Mouse (Mus musculus) mouse trophoblast stem cell (cell line): ENCODE measurements around the gene Ndufs5.

Experiments used
- in situ Hi-C, 2 experiments: fragments of 300-500 bp; cut with MseI, MboI; formaldehyde crosslinking; loops; 2 replicates in 1 of 2; 3 replicates in 1 of 2; pipeline ENCODE4 v1.15.1; 2025

Gene Ndufs5

DNA sequence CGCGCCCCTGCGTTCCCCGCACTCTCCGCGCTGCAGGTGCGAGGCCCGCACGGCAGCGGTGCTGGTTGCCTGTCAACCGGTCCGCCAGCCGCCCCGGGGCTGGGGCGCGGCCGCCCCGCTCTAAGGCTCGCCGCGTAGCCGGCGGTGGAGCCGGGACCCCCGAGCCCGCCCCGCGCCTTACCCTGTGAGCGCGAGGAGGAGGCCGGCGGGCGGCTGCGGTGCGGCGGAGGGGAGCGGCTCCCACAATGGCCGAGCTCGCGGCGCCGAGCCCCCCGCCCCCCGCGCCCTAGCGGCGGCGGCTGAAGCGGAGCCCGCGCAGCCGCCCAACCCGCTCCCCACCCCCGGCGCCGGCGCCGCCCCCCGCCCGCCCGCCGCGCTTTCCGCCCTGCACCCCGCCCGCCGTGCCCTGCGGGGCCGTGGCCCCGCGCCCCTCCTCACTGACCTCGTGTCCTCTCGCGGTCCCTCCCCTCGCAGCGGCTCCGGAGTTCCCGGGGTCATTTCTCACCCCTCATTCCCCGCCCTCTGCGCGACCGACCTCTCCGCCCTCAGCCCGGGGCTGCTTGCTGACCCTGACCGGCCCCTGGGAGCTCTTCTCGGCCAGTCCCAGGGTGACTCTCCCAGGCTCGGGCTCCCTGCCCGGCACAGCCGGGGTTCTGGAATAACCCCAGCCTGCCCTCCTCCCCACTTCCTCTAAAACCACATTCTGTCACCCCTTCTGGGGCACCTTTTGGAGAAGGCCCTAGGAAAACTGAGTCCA is 30.8 kb downstream of the Ndufs5 start:
- in situ Hi-C loops = no loop called here

DNA sequence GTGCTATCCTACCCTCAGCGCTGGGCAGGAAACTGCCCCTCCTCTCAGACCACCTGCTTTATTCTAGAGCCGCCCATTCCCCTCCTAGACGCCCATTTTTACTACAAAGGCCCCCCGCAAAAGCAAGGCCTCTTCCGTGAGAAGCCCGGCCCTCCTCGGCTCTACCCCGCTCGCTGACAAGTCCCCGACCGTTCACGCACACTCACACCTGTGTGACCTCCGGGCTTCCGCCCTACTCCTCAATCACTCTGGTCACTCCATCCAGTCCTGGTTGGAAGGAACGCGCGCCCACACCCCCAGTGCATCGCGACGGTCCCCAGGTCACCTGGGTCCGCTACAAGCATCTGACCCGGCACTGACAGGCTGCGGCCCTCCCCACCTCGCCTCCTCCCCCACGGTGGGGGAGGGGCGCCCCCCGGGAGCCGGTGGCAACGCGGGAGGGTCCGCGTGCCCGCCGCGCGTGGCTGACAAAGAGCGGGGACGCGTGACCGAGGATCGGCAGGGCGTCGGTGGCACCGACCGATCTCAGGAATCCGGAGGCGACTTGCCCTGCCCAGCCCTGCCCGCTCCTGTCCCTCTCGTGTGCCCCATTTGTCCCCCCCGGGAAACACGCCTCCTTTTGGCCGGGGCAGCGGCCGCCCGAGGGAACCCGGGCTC is 31.5 kb downstream of the Ndufs5 start:
- in situ Hi-C loops = no loop called here

DNA sequence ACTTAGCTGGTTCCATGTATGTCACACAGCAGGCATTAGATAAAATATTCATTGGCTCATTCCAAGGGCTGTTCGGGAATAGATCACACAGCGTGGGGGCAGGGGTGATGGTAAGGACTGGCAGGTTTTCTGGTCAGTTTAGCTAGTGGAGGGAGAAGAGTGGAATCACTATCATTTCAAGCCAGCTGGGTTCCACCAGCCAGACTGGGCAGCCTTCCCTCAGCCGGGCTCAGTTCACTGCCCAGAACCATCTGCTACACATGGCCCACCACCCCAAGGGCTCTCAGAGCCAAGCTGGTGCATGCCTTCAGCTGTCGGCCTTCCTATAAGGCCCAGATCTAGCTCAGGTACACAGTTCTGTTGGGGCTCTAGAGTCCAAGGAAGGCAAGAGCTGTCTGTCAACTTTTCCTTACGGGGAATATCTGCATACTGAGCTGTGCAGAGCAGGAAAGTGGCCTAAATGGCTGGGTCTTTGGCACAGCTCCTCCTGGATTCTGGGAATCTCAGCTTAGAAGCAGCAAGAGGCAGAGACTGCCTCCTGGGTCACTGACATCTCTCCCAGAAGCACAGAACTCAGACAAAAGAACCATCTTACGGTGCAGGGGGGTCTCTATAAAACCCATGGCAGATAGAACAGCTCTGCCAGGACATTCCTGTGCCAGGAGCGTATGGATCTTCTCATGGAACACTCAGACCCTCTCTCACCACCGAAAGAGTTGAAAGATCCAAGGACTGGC is 32.3 kb downstream of the Ndufs5 start:
- in situ Hi-C loops = no loop called here

DNA sequence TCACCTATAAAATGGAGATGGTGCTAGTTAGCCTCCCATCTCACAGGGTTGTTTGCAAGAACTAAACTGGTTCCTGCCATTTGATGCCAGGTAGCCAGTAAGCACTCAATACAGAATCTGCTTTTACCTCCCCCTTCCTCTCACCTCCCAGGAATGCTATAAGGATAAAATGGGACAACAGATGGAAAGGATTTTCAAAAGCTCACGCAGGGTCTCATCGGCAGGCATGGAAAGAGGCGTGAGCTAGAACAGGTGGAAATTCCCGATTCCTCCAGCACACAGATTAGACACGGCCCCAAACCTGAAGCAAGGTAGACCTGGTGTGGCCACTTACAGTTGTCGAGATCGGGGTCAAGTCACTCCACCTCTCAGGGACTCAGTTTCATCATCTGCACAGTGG is 33.0 kb downstream of the Ndufs5 start:
- in situ Hi-C loops = no loop called here

DNA sequence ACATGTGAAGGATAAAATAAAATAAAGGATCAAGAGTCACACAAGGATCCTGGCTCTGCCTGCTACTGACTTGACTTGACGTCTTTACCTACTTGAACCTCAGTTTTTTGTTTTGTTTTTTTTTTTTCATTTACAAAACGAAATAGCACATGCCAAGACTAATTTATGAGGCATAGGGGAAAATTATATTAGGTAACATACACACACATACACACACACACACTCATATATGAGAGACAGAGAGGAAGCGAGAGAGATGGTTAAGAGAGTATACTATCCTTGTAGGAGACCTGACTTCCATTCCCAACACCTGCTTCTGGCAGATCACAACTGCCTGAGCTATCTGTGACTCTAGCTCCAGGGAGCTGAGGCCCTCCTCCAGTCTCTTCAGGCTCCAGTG is 33.7 kb downstream of the Ndufs5 start, which contains the start of gene Macf1:
Gene Macf1 (minus strand): TSS at position 101 of the 400 bp plus-strand sequence.
- in situ Hi-C loops = no loop called here

DNA sequence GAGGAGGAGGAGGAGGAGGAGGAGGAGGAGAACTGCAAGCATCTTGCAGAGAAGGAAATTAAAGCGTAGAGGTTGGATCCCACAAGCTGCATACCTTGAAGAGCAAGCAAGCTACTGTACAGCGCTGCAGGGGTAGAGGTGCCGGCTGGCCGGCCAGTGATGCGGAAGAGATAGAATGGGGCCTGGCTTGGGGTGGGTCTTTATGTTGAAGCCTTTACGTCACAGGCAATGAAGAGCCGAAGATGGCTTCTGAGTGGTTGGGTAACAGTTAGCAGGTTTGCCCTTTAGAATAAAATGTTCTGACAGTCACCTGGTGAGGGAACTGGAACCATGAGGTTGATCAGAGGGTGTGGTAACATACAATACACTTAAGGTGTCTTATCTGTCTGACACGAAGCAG is 35.7 kb downstream of the Ndufs5 start:
- in situ Hi-C loops = no loop called here

DNA sequence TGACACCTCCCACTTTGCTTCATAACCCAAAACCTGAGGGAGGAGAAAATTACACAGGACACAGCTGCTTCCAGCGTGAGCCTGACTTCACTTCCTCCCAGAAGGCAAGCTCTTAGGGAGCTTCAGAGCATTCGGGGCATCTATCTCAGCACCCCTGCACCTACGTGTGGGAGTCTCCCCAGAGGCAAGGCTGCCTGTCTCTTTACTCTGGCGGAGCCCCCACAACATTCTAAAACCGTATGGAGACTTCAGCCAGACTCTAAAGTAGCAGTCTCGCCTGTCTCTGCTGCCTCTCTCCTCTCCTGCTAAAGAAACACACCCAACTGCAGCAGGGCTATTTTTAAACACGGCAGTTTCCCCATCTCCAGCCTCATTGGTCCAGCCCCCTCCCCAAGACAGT is 37.0 kb downstream of the Ndufs5 start:
- in situ Hi-C loops = no loop called here

DNA sequence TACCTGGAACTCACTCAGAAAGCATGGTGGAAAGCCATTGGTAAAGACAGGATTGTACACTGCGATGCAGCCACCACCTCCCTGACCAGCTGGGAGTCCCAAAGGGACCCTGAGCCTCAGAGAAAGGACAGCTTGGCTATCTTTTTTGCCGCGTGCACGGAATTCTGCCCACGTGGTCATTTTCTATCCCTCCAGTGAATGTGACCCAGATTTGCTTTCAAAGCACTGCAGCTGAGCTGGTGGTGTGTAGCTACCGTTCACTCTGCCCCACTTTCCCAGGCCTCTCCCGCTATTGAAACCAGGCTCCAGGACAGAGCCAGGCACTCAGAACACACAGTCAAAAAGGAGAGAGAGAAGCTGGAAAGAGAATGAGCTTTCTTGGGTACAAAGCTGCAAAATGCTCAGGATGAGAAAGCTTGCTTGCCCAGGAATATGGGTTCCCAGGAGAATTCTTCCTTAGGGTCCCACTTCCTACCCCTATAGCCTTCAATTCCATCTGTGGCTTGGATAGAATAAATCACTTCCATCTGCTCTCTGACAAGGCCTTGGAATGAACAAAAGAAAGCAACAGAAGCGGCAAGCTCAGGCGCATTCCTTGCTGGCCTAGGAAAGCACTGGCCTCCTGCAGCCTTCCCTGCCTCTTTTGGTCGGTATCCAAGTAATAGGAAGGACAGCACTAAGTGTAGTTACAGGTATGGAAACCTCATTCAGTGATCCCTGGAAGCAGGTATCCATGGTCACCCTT is 40.8 kb downstream of the Ndufs5 start:
- in situ Hi-C loops = no loop called here

DNA sequence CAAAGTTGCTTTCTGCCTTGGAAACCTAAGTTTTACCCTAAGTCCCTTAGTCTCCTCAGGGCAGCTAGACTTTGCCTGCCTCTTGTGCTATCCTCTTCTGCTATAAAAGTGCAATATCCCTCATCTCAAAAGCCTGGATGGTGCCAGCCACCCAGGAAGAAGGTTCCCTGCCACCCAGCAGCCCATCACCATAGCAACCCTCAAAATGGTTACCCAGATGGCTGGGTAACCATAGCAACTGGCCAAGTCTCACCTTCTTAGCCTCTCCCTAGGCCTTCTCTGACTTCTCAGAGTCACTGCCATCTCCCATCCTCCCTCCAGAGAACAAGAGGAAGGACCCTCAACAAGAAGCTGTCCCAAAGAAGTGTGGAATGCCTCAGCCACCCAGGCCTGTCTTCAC is 47.4 kb downstream of the Ndufs5 start:
- in situ Hi-C loops = no loop called here

DNA sequence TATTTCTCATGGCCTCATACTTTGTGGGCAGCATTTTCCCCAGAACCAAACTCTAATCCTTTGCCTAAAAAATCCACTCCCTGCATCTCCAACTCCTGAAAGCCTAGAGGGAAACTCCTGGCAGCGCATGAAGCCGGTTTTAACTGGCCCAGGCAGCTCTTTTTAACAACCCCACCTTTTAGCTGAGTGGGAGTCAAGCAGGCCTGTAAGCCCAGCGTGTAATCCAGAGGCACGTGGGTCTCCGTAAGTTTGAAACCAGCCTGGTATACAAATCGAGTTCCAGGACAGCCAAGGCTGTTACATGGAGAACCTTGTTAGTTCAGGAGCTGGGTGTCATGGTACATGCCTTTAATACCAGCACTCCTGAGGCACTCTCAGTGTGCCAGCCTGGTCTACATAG is 48.3 kb downstream of the Ndufs5 start:
- in situ Hi-C loops = loop anchor here (5.0 to 10.0 kb wide), 2 partner anchors 62 to 65 kb away; no protein-coding TSS in a partner anchor

DNA sequence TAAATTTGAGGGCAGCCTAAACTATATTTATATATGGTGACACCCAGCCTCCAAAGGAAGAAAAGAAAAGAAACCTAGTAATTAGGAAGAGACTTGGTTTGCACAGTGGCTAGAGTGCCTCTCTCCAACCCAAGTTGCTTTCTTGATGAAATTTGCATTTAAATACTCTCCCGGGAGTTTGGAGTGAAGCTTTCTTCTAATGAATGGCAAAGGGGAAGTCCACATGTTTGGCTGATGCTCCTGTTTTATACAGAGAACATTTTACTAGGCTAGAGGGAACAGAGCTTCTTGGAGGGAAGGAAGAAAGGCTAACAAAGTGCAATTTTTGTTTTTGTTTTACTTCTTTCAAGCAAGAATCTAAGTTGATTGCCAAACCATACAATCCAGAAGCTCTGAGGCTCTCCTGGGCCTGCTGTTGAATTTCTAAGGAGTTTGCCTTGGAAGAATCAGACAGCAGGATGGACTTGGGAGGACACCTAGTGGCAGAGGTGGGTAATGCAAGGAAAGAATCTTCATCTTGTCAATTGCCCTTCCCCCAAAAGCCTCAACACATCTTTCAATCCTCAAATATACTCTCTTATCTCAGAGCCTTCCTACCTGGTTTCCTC is 50.6 kb downstream of the Ndufs5 start:
- in situ Hi-C loops = loop anchor here (5.0 to 10.0 kb wide), 2 partner anchors 60 to 63 kb away; no protein-coding TSS in a partner anchor

DNA sequence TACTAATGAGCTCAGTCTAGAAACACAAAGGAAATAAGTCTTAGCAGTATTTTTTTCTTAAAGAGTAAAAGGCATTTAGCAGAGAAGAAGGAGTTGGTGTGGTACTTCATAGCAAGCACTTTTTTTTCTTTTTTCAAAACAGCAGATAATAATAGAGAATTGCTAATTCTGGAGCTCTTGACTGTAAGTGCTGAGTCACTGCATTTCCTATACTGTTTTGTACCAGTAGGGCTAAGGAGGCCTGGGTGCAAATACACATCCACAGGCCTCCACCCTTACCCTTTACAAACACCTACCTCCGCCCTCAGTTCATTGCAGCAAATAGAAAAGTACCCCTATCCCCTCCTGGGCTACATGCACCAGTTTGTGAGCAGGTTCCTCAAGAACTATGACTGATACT is 51.5 kb downstream of the Ndufs5 start:
- in situ Hi-C loops = loop anchor here (5.0 to 10.0 kb wide), 2 partner anchors 59 to 62 kb away; no protein-coding TSS in a partner anchor

DNA sequence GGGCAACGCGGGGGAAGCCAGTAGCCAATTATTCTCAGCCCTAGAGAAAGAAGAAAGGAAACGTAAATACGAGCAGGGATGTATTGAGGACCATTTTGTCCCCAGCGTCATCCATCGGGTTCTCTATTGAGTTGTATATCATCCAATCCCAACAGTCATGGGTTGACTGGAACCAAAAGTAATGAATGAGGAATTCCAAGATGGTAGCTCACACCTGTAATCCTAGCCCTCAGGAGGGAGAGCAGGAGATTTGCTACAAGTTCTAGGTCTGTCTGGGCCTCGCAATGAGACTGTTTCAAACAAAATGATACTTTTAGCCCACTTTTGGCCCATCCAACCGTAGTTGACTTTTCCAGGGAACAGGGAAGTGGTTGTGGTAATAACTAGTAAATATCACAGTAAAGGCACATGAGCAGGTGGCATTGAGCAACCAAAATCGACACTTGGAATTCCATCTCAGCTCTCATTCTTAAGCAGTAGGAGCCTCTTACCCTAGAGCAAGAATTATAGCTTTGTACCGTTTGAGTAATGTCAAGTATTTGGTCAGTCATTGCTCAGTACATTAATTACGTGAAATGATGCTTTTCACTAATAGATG is 52.2 kb downstream of the Ndufs5 start:
- in situ Hi-C loops = loop anchor here (5.0 to 10.0 kb wide), 2 partner anchors 58 to 61 kb away; no protein-coding TSS in a partner anchor

DNA sequence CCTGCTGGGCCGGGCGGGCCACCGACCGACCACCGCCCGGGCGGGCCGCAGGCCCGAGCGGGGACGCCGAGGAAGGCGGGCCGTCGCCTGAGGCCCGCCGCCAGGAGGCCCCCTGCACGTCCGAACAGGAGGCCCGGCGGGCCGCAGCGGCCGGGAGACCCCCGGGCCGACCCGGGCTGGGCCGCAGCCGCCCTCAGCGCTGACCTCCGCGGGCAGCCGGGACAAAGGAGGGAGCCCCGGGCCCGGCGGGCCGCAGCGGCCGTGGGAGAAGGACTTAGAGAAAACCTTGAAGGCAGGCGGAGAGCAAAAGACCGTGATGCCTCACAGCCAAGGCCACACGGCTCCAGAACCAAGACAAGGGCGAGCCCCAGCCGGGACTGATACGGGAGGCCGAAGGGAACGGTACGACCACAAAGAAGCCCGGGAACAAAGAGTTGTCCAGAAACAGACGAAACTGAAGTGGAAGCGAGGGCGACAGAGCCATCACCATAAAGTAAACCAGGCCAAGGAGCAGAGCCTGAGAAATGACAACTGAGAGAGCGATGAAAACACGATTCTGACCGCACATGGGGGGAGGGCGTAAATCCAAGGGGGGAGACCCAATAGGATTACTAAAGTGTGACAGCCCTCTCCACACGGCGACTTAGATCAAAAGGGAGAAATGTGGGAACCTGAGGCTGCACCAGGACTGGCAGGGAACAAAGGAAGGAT is 52.9 kb downstream of the Ndufs5 start:
- in situ Hi-C loops = loop anchor here (5.0 to 10.0 kb wide), 2 partner anchors 58 to 60 kb away; no protein-coding TSS in a partner anchor

DNA sequence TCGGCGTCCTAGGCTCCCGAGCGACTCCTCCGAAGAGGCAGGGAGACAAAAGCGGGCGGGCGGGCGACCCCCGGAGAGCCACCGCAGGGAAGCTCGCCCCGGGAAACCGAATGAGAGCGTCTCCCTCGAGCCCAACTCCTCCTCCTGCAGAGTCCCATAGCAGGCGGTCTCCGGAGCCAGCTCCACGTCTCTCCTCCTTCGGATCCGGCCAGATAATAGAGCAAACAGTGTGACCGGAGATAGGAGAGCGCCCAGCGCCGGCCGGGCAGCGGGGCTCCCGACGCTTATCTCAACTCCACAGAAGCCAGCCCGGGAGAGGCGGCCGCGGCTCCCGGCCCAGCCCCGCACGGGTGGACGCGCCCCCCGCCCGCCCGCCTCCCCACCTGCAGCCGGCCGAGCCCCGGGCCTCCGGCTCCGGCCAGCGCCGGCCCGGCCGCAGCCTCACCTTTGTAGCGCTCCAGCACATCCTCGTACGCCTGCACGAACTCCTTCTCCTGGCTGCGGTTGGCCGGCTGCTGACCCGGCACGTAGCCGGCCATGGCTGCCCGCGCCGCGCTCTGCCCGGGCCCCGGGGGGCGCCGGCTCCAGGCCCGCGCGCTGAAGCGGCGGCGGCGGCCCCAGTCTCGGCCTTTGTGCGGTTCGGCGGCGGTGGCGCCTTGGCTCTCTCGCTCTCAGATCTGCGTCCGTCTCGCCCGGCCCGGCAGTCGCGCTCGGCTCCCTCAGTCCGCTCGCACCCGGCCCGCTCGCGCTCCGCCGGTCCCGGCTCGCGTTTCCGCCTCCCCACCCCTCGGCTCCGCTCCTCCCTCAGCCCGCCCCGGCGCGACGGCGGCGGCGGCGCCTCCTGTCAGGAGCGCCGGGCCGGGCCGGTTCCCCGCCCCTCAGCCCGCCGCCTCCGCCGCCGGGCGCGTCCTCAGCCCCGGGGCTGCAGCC is 53.7 kb downstream of the Ndufs5 start:
- in situ Hi-C loops = loop anchor here in 1 of 2 experiments (10.0 kb wide), 1 partner anchor 59 kb away; no protein-coding TSS in a partner anchor

DNA sequence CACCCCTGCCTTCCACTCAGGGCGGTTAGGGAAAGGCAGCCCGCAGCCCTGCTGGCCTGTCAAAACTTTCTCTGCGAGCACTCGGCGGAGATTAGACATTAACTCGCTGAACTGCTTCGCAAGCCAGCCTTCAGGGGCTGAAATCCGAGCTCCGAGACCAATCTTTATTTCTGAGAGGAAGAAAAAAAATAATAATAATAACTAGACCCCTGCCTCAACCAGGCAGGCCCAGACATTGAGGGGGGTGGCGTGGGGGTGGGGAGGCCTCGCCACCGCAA is 54.4 kb downstream of the Ndufs5 start:
- in situ Hi-C loops = loop anchor here in 1 of 2 experiments (10.0 kb wide), 1 partner anchor 59 kb away; no protein-coding TSS in a partner anchor

DNA sequence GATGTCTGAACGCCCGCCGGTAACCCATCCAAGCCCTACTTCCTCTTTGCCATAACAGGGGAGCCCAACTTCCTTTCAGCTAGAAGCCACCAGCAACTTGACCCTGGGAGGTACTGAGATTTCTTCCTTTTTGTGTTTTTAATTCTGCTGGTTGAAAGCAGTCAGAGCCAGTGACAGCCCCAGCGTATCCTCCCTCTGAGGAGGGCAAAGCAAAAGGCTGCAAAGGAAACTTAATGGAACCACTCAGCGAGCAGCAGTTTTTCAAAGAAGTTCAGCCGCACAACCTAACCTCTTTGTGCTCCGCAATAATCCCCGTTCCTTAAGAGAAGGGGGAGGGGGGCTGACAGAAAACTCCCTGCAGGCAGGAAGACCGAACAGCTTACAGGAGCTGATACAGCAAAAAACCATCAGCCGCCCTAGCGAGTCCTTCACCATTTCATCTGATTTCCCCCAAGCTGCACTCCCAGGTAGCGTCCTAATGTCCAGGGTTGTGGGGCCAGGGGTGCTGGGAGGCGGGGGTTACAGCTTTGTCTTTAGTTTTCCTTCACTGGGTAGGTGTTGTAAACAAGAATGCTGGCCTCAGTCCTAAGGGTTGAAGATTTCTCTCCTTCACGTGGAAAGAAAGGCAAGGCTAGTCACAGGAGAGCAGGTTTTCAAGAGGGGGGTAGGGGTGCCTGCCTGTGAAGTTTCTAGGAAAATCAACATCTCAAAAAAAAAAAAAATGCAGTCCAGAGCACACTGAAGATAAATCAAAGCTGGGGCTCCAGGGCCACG is 54.9 kb downstream of the Ndufs5 start:
- in situ Hi-C loops = loop anchor here in 1 of 2 experiments (10.0 kb wide), 1 partner anchor 58 kb away; no protein-coding TSS in a partner anchor
